Mouse (Mus musculus): ENCODE measurements at regions not wholly inside any gene's neighbourhood (a gene's known extent, or its start where the extent isn't known, plus 50 kb on each side); places are given as distances from the start of the nearest gene placed in this dataset.

- Histone ChIP-seq H3K4me3 (ENCODE audit: inconsistent target) (no peak overlapping the region), H3K27ac (no peak overlapping the region), H3K36me3 (ENCODE audit: inconsistent target) (no peaks in the 10 kb centered on the region), H3K79me2 (ENCODE audit: inconsistent target) (no peaks in the 10 kb centered on the region)
- 43% methylated on average over 6 of the region's 6 CpGs for WGBS (ENCODE audit: missing documents)
These were observed 104.7 kb upstream of the Tprg start for GRCm38 (mm10) chr16:25181939-25182338.

GRCm38 (mm10) chr16:25197079-25197478, 89.5 kb upstream of the Tprg start:
- H3K36me3 ChIP-seq (ENCODE audit: inconsistent target) = no peaks in the 10 kb centered on the region
- WGBS (ENCODE audit: missing documents) = 98% methylated on average over 5 of the region's 5 CpGs
- no peaks in the 10 kb centered on the region for H3K79me2 ChIP-seq (ENCODE audit: inconsistent target)
- H3K4me3 ChIP-seq (ENCODE audit: inconsistent target) = no peak overlapping the region
- H3K27ac ChIP-seq = no peak overlapping the region

GRCm38 (mm10) chr16:25198844-25199243, 87.8 kb upstream of the Tprg start:
- H3K27ac ChIP-seq = no peak overlapping the region
- 68% methylated on average over 3 of the region's 3 CpGs for WGBS (ENCODE audit: missing documents)
- no peaks in the 10 kb centered on the region for H3K79me2 ChIP-seq (ENCODE audit: inconsistent target)

GRCm38 (mm10) chr16:25199984-25200383, 86.6 kb upstream of the Tprg start:
- Histone ChIP-seq H3K36me3 (ENCODE audit: inconsistent target) (no peaks in the 10 kb centered on the region), H3K4me3 (ENCODE audit: inconsistent target) (no peak overlapping the region), H3K27ac (no peak overlapping the region), H3K79me2 (ENCODE audit: inconsistent target) (no peaks in the 10 kb centered on the region)

More at GRCm38 (mm10) chr16:25198844-25199243, 87.8 kb upstream of the Tprg start:
- no peak overlapping the region for H3K4me3 ChIP-seq (ENCODE audit: inconsistent target)
- no peaks in the 10 kb centered on the region for H3K36me3 ChIP-seq (ENCODE audit: inconsistent target)

GRCm38 (mm10) chr16:25201094-25201770, 85.4 kb upstream of the Tprg start:
- no peak overlapping the region for H3K27ac ChIP-seq
- H3K36me3 ChIP-seq (ENCODE audit: inconsistent target) = no peaks in the 10 kb centered on the region
- no peak overlapping the region for H3K4me3 ChIP-seq (ENCODE audit: inconsistent target)
- no peaks in the 10 kb centered on the region for H3K79me2 ChIP-seq (ENCODE audit: inconsistent target)
- WGBS (ENCODE audit: missing documents) = 95% methylated on average over 7 of the region's 7 CpGs

GRCm38 (mm10) chr16:25213250-25213649, 73.4 kb upstream of the Tprg start:
- no peaks in the 10 kb centered on the region for H3K36me3 ChIP-seq (ENCODE audit: inconsistent target)
- no peak overlapping the region for H3K4me3 ChIP-seq (ENCODE audit: inconsistent target)
- H3K79me2 ChIP-seq (ENCODE audit: inconsistent target) = no peaks in the 10 kb centered on the region
- no peak overlapping the region for H3K27ac ChIP-seq
- 63% methylated on average over 2 of the region's 2 CpGs for WGBS (ENCODE audit: missing documents)

- H3K36me3 ChIP-seq (ENCODE audit: inconsistent target) = no peaks in the 10 kb centered on the region
- H3K79me2 ChIP-seq (ENCODE audit: inconsistent target) = no peaks in the 10 kb centered on the region
- WGBS (ENCODE audit: missing documents) = 49% methylated on average over 5 of the region's 6 CpGs
- H3K27ac ChIP-seq = no peak overlapping the region
- H3K4me3 ChIP-seq (ENCODE audit: inconsistent target) = no peak overlapping the region
These were observed 66.1 kb upstream of the Tprg start for GRCm38 (mm10) chr16:25220552-25220951.

DNA sequence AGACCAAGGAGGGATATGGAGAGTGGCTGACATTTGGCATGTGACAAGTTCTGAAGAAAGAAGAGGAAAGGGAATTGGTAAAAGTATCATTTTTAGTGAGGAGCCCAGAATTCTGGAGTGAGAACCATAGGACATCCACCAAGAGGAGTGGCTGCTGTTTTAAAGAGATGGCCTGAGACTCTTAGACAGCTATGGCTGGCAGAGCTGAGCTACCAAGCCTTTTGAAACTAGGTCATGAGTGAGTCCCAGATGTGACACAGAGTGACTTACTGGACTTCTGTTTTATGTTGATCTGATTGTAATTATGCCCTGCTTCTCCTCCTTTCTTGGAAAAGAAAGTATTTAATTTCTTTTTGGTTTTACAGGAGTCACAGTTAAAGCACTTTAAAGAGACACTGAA, 61.8 kb upstream of the Tprg start:
- H3K27ac ChIP-seq = no peak overlapping the region
- no peaks in the 10 kb centered on the region for H3K79me2 ChIP-seq (ENCODE audit: inconsistent target)
- no peak overlapping the region for H3K4me3 ChIP-seq (ENCODE audit: inconsistent target)
- no peaks in the 10 kb centered on the region for H3K36me3 ChIP-seq (ENCODE audit: inconsistent target)
